ENCODE assay signal across 12 mouse cellular contexts in the genomic region with DNA sequence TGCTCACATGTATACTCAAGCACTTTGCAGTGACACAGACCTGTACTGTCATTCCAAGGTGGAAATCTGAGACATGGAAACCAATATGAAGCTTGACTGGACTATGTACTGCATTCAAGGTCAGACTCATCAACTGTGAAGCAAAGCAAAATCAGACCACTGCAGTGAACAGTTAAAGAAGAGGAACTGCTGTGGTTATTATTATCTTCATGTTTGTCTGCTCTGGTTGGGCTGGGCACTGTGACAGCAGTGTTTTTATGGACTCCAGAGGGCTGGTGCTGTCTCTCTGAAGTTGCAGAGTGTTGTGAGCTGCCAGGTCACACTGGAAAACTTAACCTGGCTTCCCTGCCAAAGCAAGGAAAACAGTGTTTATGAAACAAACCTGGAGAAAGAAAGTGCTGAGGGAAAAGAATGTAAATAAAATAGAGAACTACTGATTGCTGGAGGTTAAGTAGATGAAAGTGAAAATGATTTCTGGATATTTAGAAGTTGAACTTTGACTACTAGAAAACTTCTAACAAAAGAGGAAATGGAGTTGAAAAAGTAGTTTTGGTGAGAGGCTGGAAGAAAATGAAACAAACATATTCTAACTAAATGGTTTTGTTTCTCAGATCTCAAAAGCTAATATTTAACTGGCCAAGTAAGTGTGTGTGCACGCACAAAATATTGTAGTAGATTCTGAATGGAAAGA.
A peak's percentile ranks its signal among the peaks of the same experiment; 100 is the strongest.
DNase-seq lines count a peak whose midpoint lies in the region; ATAC-seq and TF ChIP-seq lines count a peak whose summit lies in the region.
"Had no signal": no experiment of that assay in that cellular context is flagged by ENCODE, and none has a peak within 500 bp of the region (broad histone marks: within the 10 kb centered on the region; RNA-seq: fewer than 3 reads in every experiment).

No protein-coding gene starts in this region.

- no peaks in the 10 kb centered on the region for H3K36me3 ChIP-seq in lung, embryonic 14.5 days (ENCODE audit: insufficient read depth)
- no peaks in the 10 kb centered on the region for H3K36me3 ChIP-seq in lung, postnatal 0 days (ENCODE audit: insufficient read depth, low read length)
- H3K36me3 ChIP-seq: limb, embryonic 12.5 days had no signal

- peak; percentile 17 for DNase-seq in lung, embryonic 14.5 days
- no peak for DNase-seq in lung, postnatal 0 days (ENCODE audit: low spot score)
- peak; percentile 17 for DNase-seq in ovary, postnatal 36 days (ENCODE audit: low spot score)
- DNase-seq in layer of hippocampus, postnatal 25 days (ENCODE audit: extremely low spot score in 1 of 2, low spot score in 1 of 2), result no peak
- no peak for DNase-seq in left cerebral cortex, postnatal 36 days (ENCODE audit: low spot score in 2 of 2)
- no peak for DNase-seq in right cerebral cortex, adult 2 months (ENCODE audit: low spot score in 2 of 2)
- DNase-seq: adrenal gland, adult 2 months; cerebellum, postnatal 10 days had no signal

- ATAC-seq in lung, embryonic 14.5 days (ENCODE audit: insufficient read depth), result no peak
- no peak for ATAC-seq in lung, postnatal 0 days
- ATAC-seq in common myeloid progenitor, adult 5-6 weeks (replicated peaks; ENCODE audit: low read depth, poor library complexity, severe bottlenecking), result peak; percentile 95
- peak; percentile 62 to 69 for ATAC-seq in hematopoietic stem cell, adult 5-6 weeks (replicated peaks in 1 of 2; ENCODE audit: insufficient read depth in 1 of 2, low FRiP score in 2 of 2, low TSS enrichment in 1 of 2, low read depth in 1 of 2, poor library complexity in 2 of 2, severe bottlenecking in 2 of 2)

- no peak for TF ChIP-seq CTCF in lung, embryonic 14.5 days (IDR thresholded peaks at IDR 0.05; ENCODE audit: low read depth)
- no peak for TF ChIP-seq CTCF in lung, postnatal 0 days (IDR thresholded peaks at IDR 0.05)

- no peak for TF ChIP-seq EP300 in lung, postnatal 0 days (IDR thresholded peaks at IDR 0.05)

- peak overlapping the region; percentile 36; the same call in 1 of the 2 replicates for H3K27ac ChIP-seq in lung, embryonic 14.5 days (ENCODE audit: low read depth)
- H3K27ac ChIP-seq in lung, postnatal 0 days (ENCODE audit: low read length), result no peak overlapping the region
- H3K27ac ChIP-seq: layer of hippocampus, adult 2 months; limb, embryonic 12.5 days had no signal

- H3K4me2 ChIP-seq in lung, embryonic 14.5 days, result no peak overlapping the region
- no peak overlapping the region for H3K4me2 ChIP-seq in lung, postnatal 0 days (replicated peaks; ENCODE audit: low read depth, low read length)
- H3K4me2 ChIP-seq: limb, embryonic 12.5 days had no signal

- H3K9ac ChIP-seq in lung, embryonic 14.5 days, result no peak overlapping the region
- no peak overlapping the region for H3K9ac ChIP-seq in lung, postnatal 0 days (replicated peaks; ENCODE audit: low read depth)
- H3K9ac ChIP-seq: limb, embryonic 12.5 days had no signal

- 53% methylated on average over 1 of the region's 1 CpGs for WGBS in lung, embryonic 14.5 days
- WGBS in lung, postnatal 0 days, result 46% methylated on average over 1 of the region's 1 CpGs

- no peaks in the 10 kb centered on the region for H3K9me3 ChIP-seq in lung, embryonic 14.5 days (ENCODE audit: low read depth, low read length)
- no peaks in the 10 kb centered on the region for H3K9me3 ChIP-seq in lung, postnatal 0 days (ENCODE audit: low read length)
- H3K9me3 ChIP-seq: limb, embryonic 12.5 days had no signal

- no peaks in the 10 kb centered on the region for H3K4me1 ChIP-seq in lung, embryonic 14.5 days (ENCODE audit: insufficient read depth)
- H3K4me1 ChIP-seq in lung, postnatal 0 days (ENCODE audit: insufficient read depth, low read depth, low read length), result no peaks in the 10 kb centered on the region
- H3K4me1 ChIP-seq: limb, embryonic 12.5 days had no signal

- no peaks in the 10 kb centered on the region for H3K27me3 ChIP-seq in lung, embryonic 14.5 days (ENCODE audit: insufficient read depth, low read length)
- H3K27me3 ChIP-seq in lung, postnatal 0 days (replicated peaks; ENCODE audit: insufficient read depth, low read length), result no peaks in the 10 kb centered on the region
- H3K27me3 ChIP-seq: limb, embryonic 12.5 days had no signal

- no peak overlapping the region for H3K4me3 ChIP-seq in lung, embryonic 14.5 days (ENCODE audit: low read depth, low read length)
- no peak overlapping the region for H3K4me3 ChIP-seq in lung, postnatal 0 days (ENCODE audit: low read depth, low read length)
- H3K4me3 ChIP-seq: layer of hippocampus, adult 2 months; limb, embryonic 12.5 days had no signal

- intact Hi-C loops in left cerebral cortex, postnatal 36 days (cut with DNase I), result no loop called here

Comparison
In these comparisons a context has a peak if more than half of its experiments do, and no peak if none do; other contexts are left out.
1. DNase-seq: peak in lung, embryonic 14.5 days (single experiment) and ovary, postnatal 36 days (single experiment); none in lung, postnatal 0 days (single experiment), layer of hippocampus, postnatal 25 days (0 of 2), left cerebral cortex, postnatal 36 days (0 of 2) and right cerebral cortex, adult 2 months (0 of 2).
2. ATAC-seq: peak in common myeloid progenitor, adult 5-6 weeks (single experiment) and hematopoietic stem cell, adult 5-6 weeks (2 of 2); none in lung, embryonic 14.5 days (single experiment) and lung, postnatal 0 days (single experiment).